Mouse (Mus musculus): ENCODE measurements around the gene Vps11.

- TF ChIP-seq CTCF (IDR thresholded peaks at IDR 0.05; ENCODE audit: borderline replicate concordance, insufficient read depth, low read depth, low read length) = no peak
- no peak for TF ChIP-seq POLR2A (IDR thresholded peaks at IDR 0.05; ENCODE audit: borderline replicate concordance, insufficient read depth, low read length)
Observed at GRCm38 (mm10) chr9:44319105-44319886, 42.2 kb downstream of the Vps11 start.
